Mouse (Mus musculus) adrenal gland, postnatal 36 days (tissue): ENCODE measurements at regions not wholly inside any gene's neighbourhood (a gene's known extent, or its start where the extent isn't known, plus 50 kb on each side); places are given as distances from the start of the nearest gene placed in this dataset.
A peak's percentile ranks its signal among the peaks of the same experiment; 100 is the strongest.

Source experiments
- DNase-seq, 2 experiments: peaks; one replicate each; pipeline ENCODE4 v3.0.0; 2021; ENCODE audit warnings: mixed read lengths in 1 of 2

DNA sequence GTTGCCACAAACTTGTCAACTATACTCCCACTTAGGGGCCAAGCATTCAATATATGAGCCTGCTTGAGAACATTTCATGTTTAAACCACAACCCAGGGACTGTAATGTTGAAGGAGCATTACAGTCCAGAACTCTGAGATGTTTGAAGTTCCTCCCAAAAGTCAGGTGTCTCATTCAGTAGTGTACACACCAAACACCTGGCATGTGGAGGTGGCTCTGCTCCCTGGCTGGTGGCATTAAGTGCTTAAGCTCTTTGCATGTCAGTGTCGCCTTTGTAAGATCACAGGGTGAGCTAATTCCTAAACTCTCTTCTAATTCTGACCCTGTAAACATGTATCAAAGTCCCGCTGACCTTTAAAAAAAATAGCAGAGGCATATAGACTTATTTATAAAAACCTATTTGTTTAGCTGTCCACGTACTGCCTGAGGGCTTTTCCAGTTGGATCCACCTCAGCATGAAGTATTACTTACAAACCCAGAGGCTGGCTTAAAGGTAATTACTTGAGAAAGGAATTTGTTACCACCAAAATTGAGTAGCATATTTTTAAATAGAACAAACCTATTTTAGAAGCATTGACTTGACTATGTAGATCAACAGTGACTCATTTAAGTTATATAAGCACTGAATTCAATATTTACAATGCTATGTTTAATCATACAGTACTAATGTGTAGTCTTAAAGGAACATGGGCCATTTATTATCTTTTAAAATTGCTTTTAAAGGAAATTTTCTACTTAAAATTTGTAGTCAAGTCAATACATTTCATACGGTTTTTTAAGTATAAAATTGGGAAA is 276.3 kb upstream of the Fermt1 start:
- no peak for DNase-seq

DNA sequence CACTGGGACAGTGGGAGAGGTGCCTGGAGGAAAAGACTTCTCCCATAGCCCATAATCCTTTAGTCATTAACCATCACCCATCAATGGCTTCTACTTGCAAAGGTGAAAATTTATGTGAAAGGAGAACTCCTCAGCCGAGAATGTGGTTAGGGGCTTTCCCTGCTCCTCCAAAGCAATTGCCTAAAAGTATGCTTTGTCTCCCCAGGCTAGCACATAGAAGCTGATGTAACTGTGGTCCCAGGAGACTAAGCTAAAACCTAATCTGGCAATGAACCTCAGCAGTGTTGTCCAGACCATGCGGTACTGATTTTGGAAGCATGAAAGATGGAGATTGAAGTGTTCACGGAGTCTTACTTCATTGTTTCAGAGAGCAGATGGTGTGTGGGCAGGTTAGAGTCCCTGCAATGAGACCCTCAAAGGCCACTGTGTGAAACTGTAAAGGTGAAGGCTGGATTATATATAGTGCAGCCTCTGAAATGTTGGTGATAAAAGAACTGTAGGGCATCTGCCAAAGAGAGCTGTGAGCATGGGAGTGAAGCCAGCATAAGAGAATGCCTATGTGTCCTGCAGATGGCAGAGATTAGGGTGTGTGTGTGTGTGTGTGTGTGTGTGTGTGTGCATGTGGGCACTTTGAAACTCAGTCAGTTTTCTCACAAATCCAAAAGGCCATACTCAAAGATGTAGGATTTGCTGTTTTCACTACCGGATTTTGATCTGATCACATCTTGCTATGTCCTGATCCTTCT is 289.6 kb upstream of the Fermt1 start:
- no peak for DNase-seq

DNA sequence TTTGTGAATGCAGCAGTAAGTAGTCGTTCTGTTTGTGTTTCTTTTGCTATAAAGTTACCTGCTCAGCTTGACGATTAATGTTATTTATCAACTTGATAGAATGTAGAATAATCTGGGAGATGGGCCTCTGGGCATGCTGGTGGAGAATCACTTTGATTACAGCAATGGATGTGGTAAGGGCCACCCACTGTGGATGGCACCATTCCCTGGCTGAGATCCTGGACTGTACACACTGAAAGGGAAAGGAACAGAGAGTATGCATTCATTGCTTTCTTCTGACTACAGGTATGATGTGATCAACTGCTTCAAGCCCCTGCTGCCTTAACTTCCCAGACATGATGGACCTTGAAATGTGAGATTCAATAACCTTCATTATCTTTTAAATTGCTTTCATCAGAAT is 299.8 kb upstream of the Bmp2 start:
- DNase-seq, result no peak

DNA sequence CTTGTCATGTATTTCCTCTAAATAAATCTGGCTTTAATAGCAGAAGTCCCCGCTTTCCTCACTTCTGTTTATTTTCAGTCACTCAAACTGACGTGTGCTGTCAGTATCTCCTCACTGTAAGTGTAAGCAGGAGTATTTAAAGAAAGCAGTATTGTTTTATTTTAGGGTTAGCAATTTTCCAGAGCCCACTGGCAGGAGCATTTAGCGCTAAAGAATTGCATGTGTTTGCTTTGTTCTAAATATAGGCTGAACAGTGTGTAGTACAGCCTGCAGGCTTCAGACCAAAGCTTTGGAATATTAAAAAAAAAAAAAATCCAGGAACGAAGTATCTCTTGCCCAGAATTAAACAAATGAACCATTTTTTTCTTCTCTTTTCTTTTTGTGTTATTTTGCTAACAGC is 277.5 kb upstream of the Bmp2 start:
- DNase-seq, result no peak

DNA sequence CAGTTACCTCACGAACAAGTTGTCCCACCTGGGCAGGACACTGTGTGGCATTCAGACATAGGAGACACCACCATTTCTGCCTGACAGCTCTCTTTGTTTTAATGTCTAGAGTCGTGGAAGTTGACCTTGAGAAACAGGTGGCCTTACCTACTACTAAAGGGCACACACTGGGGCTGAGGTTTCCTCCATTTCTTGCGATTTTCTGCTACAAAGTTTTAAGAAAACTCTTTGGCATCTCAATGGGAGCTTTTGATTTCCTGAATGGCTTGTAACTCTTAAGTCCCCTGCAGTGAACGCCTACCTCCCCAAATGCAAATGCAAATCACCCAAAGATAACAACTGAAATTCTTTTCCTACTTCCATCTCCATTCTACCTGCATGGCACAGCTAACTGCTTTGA is 273.4 kb upstream of the Bmp2 start:
- DNase-seq, result no peak

DNA sequence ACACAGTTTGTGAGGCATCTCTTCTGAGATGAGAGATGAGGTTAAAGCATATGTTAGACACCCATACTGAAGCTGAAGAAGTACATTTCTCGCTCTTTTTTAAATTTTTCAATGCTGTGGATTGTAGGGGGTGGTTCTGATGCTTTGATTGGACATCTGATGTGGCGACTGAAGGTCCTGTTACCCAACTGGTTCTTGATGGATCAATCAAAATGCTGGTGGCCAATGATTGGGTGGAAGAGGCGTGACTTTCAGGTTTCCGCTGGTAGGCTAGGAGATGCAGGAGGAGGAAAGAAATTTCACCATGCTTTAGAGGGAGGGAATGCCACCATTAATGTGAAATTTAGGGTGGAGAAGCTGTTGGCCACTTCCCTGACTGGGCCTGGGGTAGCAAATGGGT is 272.7 kb upstream of the Bmp2 start:
- DNase-seq, result no peak

DNA sequence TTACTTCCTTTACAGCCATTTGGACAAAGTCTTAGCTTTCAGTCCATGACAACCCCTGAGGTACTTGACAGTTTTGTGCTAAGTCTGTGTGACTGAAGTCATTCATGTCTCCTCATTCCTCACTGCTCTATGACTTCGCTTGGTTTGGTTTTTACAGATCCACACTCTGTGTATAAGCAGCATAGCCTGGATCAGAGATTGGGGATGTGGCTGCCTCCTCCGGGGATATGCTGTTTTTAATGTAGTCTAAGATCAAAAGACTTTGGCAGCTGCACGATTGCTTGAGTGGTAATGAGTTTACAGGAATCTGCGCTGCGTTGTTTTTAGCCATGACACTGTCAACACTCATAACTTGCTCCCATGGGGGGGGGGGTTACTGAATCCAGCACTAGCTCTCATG is 269.3 kb upstream of the Bmp2 start:
- no peak for DNase-seq

DNA sequence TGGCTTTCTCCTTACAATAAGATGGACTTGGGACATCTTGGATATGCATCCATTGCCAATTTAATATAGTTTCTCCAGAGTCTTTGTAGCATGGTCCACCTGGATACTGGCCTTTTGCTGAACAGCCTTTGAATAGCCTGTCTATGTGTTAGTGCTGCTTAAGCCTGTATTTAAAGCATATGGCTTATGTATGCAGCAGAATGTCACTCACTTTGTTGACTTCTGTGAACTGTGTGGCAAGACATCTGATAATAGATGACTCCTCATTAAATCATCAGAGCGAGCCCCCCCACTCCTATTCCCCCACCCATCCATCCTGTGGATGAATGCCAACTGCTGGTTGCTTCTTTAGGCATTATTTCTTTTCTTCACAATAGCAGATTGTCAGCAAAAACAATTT is 268.2 kb upstream of the Bmp2 start:
- no peak for DNase-seq

DNA sequence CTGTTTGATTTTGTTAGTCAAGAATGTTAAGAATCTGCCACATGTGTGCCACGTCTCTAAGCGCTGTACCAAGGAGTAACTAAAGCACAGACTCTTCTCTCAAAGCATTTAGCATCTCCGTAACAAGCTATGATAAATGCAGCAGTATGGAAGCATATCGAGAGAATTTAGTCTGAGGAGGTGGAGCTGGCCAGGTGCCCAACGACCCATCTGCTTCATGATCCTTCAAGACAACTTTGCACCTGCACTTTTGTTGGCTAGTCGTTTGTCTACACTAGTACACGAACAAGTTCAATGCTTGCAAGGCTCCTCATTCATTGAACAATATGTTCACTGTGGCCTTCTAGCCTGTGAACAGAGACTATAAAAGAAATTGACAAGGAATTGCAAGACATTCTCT is 257.8 kb upstream of the Bmp2 start:
- no peak for DNase-seq

DNA sequence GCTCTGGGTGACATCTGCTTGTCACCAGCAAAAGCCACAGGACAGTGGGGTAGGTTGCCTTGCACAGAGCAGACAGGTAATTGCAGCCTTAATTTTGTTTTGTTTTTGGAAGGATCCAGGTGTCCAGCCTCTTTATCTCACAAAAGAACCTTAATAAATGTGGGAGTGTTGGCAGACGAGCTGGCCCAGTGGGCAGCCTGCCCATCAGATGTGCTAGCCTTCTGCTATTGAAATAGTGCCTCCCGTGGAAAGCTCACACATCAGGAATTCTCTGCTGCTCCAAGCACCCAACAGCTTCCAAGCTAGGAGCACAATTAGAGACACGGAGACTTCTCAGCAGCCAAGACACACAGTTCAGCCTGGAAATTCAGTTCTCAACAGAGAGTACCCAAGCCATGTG is 246.0 kb upstream of the Bmp2 start:
- DNase-seq, result peak in 1 of 2 experiments; percentile 13

DNA sequence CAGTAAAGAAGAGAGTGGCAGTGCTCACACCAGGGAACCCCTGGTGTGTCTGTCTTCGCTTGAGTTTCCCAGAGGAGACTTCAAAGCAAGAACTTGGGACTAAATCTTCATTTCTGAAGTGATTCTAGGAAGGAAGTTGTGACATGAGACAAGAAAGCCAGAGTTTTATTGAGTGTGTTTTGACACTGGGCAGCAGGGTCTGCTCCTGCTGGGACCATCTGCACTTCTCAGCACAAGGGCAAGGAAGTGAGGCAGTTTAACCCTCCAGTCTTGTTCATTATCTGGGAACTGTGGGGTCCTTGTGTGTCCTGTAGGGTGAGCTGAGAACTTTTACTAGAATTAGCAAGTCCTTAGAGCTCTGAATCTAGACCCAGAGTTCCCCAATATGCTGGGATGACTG is 241.0 kb upstream of the Bmp2 start:
- no peak for DNase-seq

DNA sequence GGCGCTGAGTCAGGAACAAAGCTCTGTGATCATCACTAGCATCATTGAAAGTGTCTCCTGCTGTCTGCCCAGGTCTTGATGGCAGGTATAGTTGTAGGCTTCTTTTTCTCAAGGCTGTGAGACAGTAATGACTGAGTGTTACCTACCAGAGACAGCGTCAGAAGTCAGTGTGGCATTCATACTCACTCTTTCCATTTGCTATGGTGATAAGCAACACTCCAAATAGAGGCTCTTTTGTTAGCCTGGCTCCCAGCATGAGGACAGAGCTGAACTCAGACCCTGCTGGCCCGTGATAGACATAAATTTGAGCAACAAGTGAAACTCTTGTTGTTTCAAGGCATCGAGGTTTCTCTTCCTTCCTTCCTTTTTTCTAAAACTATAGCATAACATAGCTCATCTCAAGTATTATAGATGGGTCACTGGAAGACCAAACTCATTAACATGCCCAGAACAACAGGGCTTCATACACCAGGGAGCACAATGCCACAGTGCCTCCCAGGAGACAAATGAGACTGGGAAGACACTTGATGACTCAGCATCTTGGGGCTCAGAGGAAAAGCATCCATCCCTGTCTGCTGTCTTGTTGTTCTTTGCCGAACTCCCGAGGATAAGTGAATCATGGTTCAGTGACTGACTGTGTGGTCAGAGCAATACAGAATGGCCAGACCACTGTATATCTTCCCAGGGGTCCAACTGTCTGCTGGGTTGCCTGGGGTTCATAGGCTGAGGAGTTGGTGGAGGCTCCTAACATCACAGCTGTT is 225.5 kb upstream of the Bmp2 start:
- DNase-seq, result no peak

DNA sequence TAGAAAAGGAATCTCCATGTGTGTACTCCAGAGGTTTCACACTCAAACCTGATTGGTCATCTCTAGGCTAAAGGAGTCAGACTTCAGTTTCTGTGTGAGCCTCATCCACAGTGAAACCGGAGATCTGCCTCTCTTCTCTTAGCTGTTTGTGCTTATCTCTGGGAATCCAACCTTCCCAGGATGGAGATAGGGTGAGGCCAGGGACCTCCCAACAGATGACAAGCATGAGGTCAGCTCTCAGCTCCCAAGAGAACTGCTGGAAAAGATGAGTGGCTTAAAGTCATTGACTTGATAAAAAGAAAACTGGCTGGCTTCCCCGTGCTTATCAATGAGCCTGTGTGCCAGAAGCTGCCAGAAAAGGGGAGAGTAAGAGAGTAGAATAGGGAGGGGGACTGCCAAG is 224.3 kb upstream of the Bmp2 start:
- no peak for DNase-seq

DNA sequence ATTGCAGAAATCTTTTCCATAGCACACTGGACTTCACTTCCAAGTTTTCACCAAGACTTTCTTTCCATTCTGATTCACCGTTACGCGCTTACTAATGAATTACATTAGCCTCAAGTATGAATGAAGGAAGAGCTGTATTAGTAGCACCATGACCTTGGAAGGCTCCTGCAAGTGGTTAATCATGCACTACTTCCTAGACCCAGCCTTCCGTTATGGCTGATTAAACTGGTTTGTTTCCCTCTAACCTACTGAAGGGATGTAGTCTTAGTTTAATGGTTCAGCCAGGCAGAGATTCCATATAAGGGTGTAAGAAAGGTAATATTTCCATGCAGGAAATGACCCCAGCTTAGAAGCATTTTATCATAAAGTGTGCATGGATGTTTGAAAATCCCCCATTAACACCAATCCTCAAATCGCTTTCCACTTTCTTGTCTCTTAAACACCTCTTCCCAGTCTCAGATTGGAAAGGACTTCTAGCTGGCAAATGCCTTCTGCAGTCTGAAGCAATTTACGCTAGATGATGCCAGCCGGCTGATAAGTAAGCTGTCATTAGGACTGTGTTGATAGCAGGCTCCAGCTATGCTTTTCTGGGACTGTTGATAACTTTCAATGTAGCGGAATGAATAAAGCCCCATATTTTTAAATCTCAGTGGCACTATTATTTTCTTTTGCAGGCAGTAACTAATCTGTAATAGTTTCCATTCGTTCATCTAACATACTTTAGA is 215.6 kb upstream of the Bmp2 start:
- no peak for DNase-seq

DNA sequence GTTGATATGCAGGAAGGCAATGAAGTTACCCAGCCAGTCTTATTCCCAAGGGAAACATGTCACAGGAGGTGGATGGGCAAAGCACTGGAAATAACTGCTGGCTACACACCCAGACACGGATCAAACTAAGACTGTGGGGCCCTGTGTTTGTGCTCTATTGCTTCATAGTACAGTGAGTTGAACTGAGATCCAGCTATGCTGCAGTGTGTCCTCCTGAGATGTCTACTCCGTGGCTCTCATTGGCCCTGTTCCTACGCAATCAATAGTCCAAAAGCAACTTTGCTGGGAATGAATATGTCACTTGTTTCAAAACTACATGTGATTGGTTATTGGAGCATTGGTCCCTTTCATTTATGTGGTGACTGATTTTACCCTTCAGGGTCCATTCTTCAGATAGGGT is 213.8 kb upstream of the Bmp2 start:
- DNase-seq, result no peak

DNA sequence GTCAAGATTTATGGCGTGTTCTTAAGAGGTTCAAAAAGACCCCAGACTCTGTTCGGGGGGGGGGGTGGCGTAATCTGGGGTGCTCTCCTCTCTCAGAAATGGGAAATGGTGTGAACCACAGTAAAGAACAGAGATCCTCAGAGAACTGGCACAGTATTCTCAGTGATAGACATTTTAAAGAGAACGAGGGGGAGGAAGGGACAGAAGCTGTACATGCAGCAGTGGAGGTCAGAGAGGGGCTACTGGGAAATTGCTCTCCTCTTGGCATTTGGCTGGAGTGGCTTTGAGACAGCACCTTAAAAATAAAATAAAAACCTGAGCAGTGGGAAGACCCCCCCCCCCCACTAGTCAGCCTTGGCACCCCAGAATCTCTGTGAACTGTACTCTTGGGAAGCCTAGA is 210.6 kb upstream of the Bmp2 start:
- DNase-seq, result no peak

DNA sequence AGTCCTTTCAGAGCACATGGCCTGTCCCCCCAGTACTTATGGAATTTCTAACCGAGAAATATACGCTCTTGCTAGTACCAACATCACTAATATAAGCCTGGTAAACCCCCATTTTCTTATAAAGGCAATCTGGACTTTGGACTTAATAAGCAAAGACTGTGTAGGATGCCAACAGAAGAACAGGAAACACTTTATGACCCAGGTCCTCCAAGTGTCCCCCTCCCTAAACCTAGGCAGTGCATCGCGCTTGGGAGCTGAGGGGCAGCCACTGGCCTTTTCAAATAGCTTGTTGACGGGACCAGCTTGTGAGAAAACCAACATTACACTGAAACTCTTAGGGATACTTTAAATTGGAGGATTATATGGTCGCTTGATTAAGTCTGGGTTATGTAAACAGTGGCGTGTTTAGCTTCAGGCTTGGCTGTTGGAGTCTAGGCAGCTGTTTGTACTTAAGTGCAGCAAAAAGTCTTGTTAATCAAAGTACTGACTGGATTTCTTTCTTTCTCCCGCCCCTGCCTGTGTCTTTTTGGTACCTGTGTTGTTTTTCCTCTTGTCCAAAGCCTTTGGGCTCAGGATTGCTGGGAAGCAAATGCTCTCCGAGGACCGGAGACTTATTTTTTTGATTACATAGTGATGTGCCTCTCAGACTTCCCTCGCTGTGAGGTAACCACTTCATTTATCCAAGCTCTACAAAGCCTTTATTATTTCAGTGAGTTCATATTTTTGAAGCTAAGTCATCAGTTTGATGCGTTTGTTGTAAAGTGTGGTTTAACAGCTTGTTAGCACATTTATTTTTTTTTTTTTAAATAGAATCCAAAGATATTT is 205.8 kb upstream of the Bmp2 start:
- DNase-seq, result no peak

DNA sequence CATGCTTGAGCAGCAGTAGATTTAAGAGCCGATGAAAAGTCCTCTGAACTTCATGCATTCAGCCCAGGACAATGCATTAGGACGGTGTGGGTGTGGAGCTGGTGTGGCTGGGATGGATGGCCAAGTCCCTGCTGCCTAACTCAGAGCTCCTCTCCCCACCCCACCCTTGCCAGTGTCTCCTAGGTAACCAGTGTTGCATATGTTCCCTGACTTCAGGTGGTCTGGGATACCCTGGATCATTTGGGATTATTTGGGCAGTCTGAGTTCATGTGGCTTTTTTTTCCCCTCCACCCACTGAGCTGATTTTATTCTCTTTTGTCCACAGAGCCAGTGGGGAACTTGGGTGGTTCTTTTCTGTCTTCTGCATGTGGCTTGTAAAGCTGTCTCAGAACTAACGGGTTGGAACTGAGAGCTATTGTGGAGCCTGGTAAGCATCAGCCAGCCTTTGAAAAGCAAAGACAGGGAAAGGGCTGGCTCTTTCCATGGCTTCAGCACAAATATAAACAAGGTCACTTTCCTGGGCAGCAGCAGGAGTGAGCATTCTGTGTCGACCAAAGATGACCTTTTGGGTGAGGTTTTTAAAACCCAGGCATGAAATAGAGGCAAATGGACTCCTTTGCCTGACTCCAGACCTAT is 205.1 kb upstream of the Bmp2 start:
- no peak for DNase-seq

DNA sequence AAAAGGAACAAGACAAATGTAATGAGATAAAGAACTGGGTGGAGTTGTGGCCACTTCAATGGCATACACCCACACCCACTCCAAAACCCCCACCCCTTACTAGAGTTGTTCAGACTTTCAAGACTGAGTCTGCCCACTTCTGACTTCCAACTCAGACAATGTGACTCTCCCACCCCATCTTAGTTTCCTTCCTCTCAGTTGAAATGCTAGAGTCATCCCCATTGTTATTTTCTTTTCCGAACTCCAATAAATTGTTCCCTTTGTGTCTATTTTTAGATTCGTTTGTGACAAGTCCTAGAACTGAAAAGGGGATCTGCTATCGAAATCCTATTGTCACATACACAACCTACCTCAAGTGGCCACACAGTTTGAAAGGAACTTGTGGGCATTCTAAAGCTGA is 200.7 kb upstream of the Bmp2 start:
- DNase-seq, result no peak

DNA sequence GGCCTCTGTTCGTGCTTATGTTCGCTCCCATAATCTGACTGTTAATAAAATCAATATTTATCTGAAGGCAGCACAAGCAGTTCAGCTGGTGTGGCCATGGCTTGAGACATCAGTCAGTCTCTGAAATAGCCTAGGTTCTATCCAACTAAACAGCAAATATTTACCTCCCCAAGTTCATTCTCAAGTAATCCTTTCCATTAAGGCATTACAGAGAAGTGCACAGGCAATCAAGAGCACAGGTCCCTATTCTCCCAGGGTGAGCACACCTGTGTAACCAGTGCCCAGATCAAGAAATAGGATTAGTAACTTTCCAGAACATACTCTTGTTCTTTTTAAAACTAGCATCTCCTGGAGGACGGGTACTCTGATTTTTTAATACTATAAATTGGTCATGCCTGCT is 199.2 kb upstream of the Bmp2 start:
- no peak for DNase-seq
